Mouse (Mus musculus) thymus, adult 2 months (tissue): ENCODE results near the gene Znrf3. TPM values are rescaled to one million over a fixed set of nuclear protein-coding genes. Genes with fewer than 3 reads are reported as not detected.

Experiments used
- DNase-seq: peaks from one replicate; pipeline ENCODE4 v3.0.0; 2021
- H3K27ac ChIP-seq: fragments of 200-500 bp; 2 replicates; pipeline ENCODE4 v1.5.1; 2012; ENCODE audit warnings: low read length, control low read depth; ENCODE audit not compliant: control insufficient read depth, insufficient read depth
- H3K27me3 ChIP-seq: fragments of 200-500 bp; 2 replicates; pipeline ENCODE4 v1.6.1; 2012; ENCODE audit warnings: mild to moderate bottlenecking, low read length, moderate library complexity, mixed read lengths; ENCODE audit not compliant: control insufficient read depth, insufficient read depth
- H3K36me3 ChIP-seq: fragments of 200-500 bp; 2 replicates; pipeline ENCODE4 v1.6.1; 2012; ENCODE audit warnings: mild to moderate bottlenecking, low read length, moderate library complexity; ENCODE audit not compliant: control insufficient read depth, insufficient read depth
- H3K4me1 ChIP-seq: fragments of 200-500 bp; replicated peaks from 2 replicates; pipeline ENCODE4 v1.6.1; 2012; ENCODE audit warnings: low read length; ENCODE audit not compliant: control insufficient read depth, insufficient read depth
- H3K4me3 ChIP-seq: fragments of 200-500 bp; 2 replicates; pipeline ENCODE4 v1.5.1; 2012; ENCODE audit warnings: mild to moderate bottlenecking, low read length, control low read depth, moderate library complexity; ENCODE audit not compliant: control insufficient read depth, insufficient read depth
- CTCF ChIP-seq: fragments of 200-500 bp; IDR thresholded peaks from 2 replicates; pipeline ENCODE4 v1.5.1; 2012; ENCODE audit warnings: mild to moderate bottlenecking, control low read depth, low read length, moderate library complexity, borderline replicate concordance; ENCODE audit not compliant: control insufficient read depth, poor library complexity, insufficient read depth; ENCODE audit errors: extremely low read depth
- POLR2A ChIP-seq: fragments of 200-500 bp; IDR thresholded peaks from 2 replicates; pipeline ENCODE4 v1.6.1; 2012; ENCODE audit warnings: mild to moderate bottlenecking, low read length, control low read depth, moderate library complexity; ENCODE audit not compliant: control insufficient read depth, poor library complexity, insufficient read depth; ENCODE audit errors: extremely low read depth
- WGBS: fragments of 180-500 bp; shearing (Covaris S2); methylation state at CpG from one replicate; pipeline ENCODE4 v1.1.7; 2018; 5-methylcytosine and 5-hydroxymethylcytosine counted together
- polyA plus RNA-seq: library from polyadenylated mRNA; depleted of rRNA; stranded (reverse); fragments of >200 nt; gene quantifications from 2 replicates; pipeline ENCODE4 v1.2.3, GENCODE M21; 2012

The Znrf3 gene
- polyA plus RNA-seq, 1 experiment: 17.3 TPM

DNA sequence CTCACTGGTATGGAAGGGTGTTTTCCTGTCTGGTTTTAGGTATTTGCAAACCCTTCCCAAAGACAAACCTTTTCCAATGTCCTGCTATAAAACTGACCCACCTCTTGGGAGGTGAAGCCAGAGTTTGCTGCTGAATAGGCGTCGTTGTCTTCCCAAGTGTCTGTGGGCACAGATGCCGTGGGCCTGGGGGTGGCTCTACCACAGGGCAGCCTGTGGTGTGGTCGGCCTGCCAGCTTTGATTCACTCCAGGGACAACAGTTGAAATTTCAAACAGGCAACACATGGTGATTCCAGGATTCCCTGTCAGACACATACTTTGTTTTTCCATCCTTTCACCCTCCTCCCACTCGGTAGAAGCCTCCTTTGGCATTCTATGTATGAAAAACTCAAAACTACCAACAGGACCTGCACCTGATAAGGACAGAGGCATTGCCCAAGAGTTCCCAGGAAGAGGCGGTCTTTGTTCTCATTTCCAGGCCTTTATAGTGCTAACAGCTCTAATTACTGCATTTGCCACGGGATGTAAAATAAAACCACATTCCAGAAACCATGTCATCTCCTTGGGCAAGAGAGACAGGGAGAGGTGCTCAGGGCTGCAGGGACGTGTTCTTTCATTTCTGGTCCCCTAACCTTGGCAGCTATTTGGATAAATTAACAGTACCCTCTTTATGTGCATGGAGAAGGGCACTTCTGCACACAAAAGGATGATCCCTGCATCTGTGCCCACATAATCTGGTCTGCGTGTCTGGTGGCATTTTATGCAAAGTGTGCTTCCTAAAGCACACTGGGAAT is 173.2 kb downstream of the Znrf3 start:
- H3K27ac ChIP-seq: no peak overlapping the region
- DNase-seq: no peak
- no peaks in the 10 kb centered on the region for H3K27me3 ChIP-seq
- no peak for TF ChIP-seq CTCF
- TF ChIP-seq POLR2A: no peak
- H3K4me3 ChIP-seq: no peak overlapping the region
- H3K4me1 ChIP-seq: peaks cover 9% of the 10 kb centered on the region
- no peaks in the 10 kb centered on the region for H3K36me3 ChIP-seq
- 84% methylated on average over 9 of the region's 9 CpGs for WGBS

DNA sequence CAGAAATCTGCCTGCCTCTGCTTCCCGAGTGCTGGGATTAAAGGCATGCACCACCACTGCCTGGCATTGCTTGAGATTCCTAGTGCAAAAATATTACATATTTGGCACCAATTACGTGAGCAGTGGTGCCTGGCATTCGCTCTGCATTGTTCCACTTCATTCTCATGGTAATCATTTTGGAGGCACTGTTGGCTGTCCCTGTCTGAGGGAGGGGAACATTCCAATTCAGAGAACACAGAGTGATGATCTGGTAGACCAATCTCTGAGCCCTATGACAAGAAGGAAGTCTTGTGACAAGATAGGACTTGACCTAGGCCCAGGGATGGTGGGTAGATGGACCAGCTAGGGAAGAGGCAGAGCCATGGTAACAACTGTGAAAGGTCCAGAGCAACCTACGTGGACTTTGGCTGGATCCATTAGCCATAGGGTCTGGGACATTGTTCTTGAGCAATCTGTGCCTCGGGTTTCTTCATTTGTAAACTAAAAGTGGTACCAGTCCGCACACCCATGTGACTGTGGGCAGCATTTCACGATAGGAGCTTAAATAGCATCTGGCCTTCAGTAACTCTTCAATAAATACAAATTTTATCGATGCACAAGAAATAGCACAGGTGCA is 174.7 kb downstream of the Znrf3 start:
- DNase-seq: no peak
- no peak overlapping the region for H3K27ac ChIP-seq
- H3K4me1 ChIP-seq: peaks cover 9% of the 10 kb centered on the region
- no peak overlapping the region for H3K4me3 ChIP-seq
- 93% methylated on average over 8 of the region's 8 CpGs for WGBS
- no peaks in the 10 kb centered on the region for H3K27me3 ChIP-seq
- no peak for TF ChIP-seq POLR2A
- no peak for TF ChIP-seq CTCF
- no peaks in the 10 kb centered on the region for H3K36me3 ChIP-seq

DNA sequence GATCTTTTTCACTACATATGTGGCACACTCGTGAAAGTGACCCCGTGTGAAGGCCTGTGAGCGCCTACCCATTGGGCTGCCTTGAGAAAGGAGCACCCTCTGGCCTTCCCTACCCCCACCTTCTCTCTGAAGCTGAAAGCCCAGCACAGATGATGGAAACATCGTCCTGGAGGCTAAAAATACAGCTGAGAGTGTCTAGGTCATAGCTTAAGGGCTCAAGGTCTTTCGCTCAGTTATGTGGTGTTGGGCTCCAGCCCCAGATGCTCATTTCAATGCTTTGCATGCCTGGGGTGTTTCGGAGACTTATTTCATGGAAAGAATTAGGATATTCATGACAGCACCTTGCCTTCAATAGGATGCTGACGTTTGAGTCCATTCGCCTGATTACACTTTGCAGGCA is 178.9 kb downstream of the Znrf3 start:
- no peak overlapping the region for H3K27ac ChIP-seq
- DNase-seq: no peak

DNA sequence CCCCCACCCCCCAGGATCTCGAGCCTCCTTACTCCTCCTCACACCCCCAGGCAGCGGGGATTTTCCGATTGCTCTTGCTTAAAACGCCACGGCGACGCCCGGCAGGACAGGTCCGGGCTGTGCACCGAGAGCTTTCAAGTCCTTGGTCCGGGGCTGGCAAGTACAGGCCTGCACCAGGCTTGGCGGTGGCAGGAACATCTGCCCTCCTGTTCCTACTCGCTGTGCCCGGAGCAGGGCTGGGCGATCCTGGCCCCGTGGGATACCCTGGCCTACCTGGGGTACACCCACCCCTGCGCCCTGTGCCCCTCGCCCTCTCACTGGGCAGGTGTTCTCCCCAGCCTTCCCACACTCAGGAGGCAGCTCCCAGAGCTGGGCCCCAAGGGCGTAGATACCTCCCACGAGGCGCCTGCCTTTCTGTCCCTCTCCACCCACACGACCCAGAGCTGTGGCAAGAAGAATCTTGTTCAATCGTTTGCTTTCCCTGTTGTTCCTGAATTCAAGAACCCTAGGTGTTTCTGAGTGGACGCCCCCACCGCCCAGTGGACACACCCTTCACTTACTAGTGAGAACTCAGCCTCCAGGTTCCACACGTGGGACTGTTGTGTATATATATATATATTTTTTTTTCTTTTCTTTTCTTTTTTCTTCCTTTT is 181.4 kb downstream of the Znrf3 start:
- no peaks in the 10 kb centered on the region for H3K27me3 ChIP-seq
- peaks cover 19% of the 10 kb centered on the region for H3K4me1 ChIP-seq
- DNase-seq: no peak
- no peak overlapping the region for H3K27ac ChIP-seq
- H3K4me3 ChIP-seq: no peak overlapping the region
- no peak for TF ChIP-seq POLR2A
- no peak for TF ChIP-seq CTCF
- WGBS: 87% methylated on average over 26 of the region's 26 CpGs
- H3K36me3 ChIP-seq: no peaks in the 10 kb centered on the region

More for the DNA sequence above, 178.9 kb downstream of the Znrf3 start:
- TF ChIP-seq CTCF (no peak), POLR2A (no peak)
- Histone ChIP-seq H3K27me3 (no peaks in the 10 kb centered on the region), H3K4me1 (peaks cover 13% of the 10 kb centered on the region), H3K4me3 (no peak overlapping the region), H3K36me3 (no peaks in the 10 kb centered on the region)
- WGBS: 97% methylated on average over 8 of the region's 8 CpGs

DNA sequence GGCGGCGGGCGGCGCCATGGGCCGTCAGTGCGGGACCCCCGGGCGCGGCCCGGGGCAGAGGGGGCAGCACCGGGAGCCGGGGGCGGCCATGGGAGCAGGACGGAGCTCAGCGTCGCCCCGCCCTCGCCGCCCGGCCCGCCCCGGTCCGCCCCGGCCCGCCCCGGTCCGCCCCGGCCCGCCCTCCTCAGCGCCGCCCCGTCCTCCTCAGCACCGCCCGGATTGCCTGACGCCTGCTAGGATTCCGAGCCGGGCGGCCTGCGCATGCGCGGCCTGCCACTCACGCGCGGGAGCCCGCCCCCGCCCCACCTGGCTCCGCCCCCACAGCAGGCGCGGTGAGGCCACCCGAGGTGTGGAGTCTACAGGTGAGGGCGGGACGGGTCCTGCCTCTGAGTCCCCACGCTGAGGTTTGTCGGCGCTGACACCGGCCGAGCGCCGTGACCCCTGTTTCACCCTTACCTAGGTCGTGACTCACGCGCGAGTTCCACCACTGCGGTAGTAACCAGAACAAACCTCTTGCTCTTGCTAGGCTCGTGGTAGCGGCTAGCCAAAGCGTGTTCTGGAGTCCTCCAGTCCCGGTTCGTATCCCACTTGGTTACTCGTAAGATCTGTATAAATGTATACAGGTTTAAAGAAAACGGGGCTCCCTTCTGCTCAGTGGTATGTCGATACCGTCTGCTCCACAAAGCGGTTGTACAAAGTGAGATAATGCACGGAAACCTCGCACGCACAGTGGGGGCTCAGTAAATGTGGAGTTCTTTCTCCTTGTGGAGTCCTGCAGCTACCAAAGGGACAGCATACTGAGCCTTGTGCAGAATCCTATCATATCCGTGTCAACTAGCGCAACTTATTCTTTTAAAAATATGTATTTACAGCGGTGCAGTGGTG is 182.9 kb downstream of the Znrf3 start, which contains the start of gene Kremen1:
Gene Kremen1 (minus strand): TSS at position 51 of the 885 bp plus-strand sequence.
- peak; percentile 94 for DNase-seq
- peaks cover 24% of the 10 kb centered on the region for H3K4me1 ChIP-seq
- no peaks in the 10 kb centered on the region for H3K36me3 ChIP-seq
- H3K4me3 ChIP-seq: peak within 1 kb of the TSS; percentile 98
- H3K27me3 ChIP-seq: no peaks in the 10 kb centered on the region
- peak within 1 kb of the TSS; percentile 93 for H3K27ac ChIP-seq
- 3% methylated on average over 75 of the region's 80 CpGs for WGBS
- peak; percentile 71 for TF ChIP-seq POLR2A
- 0 out of 2 replicates have a peak, but pooled peaks have one; percentile 39 for TF ChIP-seq CTCF

DNA sequence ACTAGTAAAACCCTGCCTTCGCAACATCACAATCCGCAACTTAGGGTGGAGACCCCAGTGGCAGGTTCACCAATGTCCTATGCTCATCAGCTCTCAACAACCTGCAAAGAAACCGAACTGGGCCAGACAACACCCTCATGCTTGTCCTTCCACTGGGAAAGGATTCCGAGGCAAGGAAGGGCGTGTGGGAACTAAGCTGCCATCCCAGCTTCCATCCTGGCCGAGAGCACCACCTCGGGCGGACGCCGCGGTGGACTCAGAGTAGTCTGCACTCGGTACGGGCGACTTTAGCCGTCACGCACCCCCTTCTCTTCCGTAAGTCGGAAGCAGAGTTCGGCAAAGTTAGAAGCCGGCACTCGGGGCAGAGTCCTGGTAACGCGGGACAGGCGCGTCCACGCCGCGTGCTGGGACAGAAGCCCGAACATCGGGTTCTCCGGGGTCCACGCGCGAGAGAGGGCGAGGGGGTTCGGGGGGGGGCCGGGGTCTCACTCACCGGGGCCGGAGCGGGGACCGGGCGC is 183.6 kb downstream of the Znrf3 start:
- Histone ChIP-seq H3K4me3 (peak overlapping the region; percentile 98), H3K36me3 (no peaks in the 10 kb centered on the region), H3K27me3 (no peaks in the 10 kb centered on the region), H3K27ac (peak overlapping the region; percentile 85), H3K4me1 (peaks cover 30% of the 10 kb centered on the region)
- peak; percentile 58 for DNase-seq
- WGBS: 2% methylated on average over 42 of the region's 42 CpGs
- TF ChIP-seq POLR2A (no peak), CTCF (no peak)
